Mouse (Mus musculus) hindbrain, embryonic 11.5 days (tissue): Measurements from ENCODE around the gene Rai14. TPM values are rescaled to one million over a fixed set of nuclear protein-coding genes. Genes with fewer than 3 reads are reported as not detected.
A peak's percentile ranks its signal among the peaks of the same experiment; 100 is the strongest.

Experiments used
- ATAC-seq: fragments of 200-750 bp; cut with Nextera tagmentation; 2 replicates; pipeline ENCODE4 v1.8.0; 2017; ENCODE audit warnings: mild to moderate bottlenecking, moderate TSS enrichment, moderate library complexity; ENCODE audit not compliant: low FRiP score
- DNase-seq: peaks from one replicate; pipeline ENCODE4 v3.0.0-alpha.2; 2015; ENCODE audit warnings: low spot score
- H3K27ac ChIP-seq: fragments of 300-500 bp; sonication (generic); 2 replicates; pipeline ENCODE4 v1.5.1; 2014; ENCODE audit warnings: mild to moderate bottlenecking, low read depth, low read length
- H3K27me3 ChIP-seq: fragments of 300-500 bp; sonication (generic); 2 replicates; pipeline ENCODE4 v1.6.1; 2014; ENCODE audit warnings: mild to moderate bottlenecking, low read length, moderate library complexity, mixed read lengths; ENCODE audit not compliant: control insufficient read depth, insufficient read depth
- H3K36me3 ChIP-seq: fragments of 300-500 bp; sonication (generic); 2 replicates; pipeline ENCODE4 v1.6.1; 2014; ENCODE audit warnings: mild to moderate bottlenecking, low read length, moderate library complexity, mixed read lengths; ENCODE audit not compliant: control insufficient read depth, insufficient read depth
- H3K4me1 ChIP-seq: fragments of 300-500 bp; sonication (generic); replicated peaks from 2 replicates; pipeline ENCODE4 v1.6.1; 2014; ENCODE audit warnings: low read length, mixed read lengths; ENCODE audit not compliant: control insufficient read depth, insufficient read depth
- H3K4me2 ChIP-seq: fragments of 300-500 bp; sonication (generic); replicated peaks from 2 replicates; pipeline ENCODE4 v1.6.1; 2014; ENCODE audit warnings: mild to moderate bottlenecking, low read depth, low read length
- H3K4me3 ChIP-seq: fragments of 300-500 bp; sonication (generic); 2 replicates; pipeline ENCODE4 v1.5.1; 2014; ENCODE audit warnings: low read depth, low read length
- H3K9ac ChIP-seq: fragments of 300-500 bp; sonication (generic); 2 replicates; pipeline ENCODE4 v1.6.1; 2014; ENCODE audit warnings: low read depth, low read length
- H3K9me3 ChIP-seq: fragments of 300-500 bp; sonication (generic); 2 replicates; pipeline ENCODE4 v1.6.1; 2016; ENCODE audit warnings: low read length; ENCODE audit not compliant: control insufficient read depth
- WGBS: fragments of 180-500 bp; shearing (Covaris S2); extraction: QIAGEN DNeasy Blood & Tissue Kit; methylation state at CpG from one replicate; pipeline ENCODE4 v1.1.7; 2014; 5-methylcytosine and 5-hydroxymethylcytosine counted together
- polyA plus RNA-seq: library from polyadenylated mRNA; unstranded; fragments of >200 nt; fragmentation: Nextera tagmentation; extraction: Ambion mirVana; gene quantifications from 2 replicates; pipeline ENCODE4 v1.2.1, GENCODE M21; 2014

Rai14 gene
- polyA plus RNA-seq, 1 experiment from 2014 or later, result 93.4 TPM

DNA sequence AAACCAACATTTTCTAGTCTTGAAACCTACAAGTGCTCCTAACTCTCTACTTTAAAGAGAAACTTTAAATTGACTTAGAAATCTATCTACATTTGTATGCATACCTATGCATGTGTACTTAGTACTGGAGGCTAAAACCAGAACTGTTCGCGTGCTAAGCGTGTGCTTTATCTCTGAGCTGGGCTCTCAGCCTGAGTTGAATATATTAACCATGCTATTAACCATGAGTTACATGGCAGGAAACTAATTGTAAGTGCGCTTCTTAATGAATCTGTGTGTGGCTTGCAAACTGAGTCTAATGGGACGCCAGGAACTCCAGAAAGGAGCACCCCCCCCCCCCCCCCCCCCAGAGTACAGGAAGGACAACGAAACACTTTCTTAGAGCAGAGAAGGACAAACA, 119.0 kb downstream of the Rai14 start:
- Histone ChIP-seq H3K9ac (no peak overlapping the region), H3K9me3 (no peaks in the 10 kb centered on the region), H3K27me3 (no peaks in the 10 kb centered on the region), H3K27ac (no peak overlapping the region), H3K4me2 (no peak overlapping the region), H3K4me1 (no peaks in the 10 kb centered on the region; the same call in 1 of the 2 replicates), H3K4me3 (no peak overlapping the region), H3K36me3 (no peaks in the 10 kb centered on the region)
- WGBS, result 93% methylated on average over 6 of the region's 6 CpGs
- ATAC-seq (no peak), DNase-seq (no peak)

DNA sequence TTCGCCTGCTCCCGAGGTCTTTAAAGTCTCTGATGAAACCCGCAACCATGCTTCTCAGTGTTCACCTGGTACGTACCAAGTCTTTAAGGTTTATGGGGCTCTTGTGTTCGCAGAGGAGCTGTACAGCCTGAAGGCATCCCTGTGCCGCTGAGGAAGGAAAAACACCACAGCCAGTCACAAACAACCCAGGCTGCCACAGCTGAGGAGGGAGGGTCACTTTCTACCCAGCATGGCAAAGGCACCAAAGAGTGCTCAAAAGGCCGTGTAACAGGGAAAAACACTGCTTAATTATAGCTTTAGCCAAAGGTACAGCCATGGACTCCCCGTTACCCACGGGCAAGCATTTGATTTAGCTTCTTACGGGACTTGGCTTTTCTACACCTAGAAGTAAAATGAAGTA, 119.5 kb downstream of the Rai14 start:
- Histone ChIP-seq H3K9ac (no peak overlapping the region), H3K36me3 (no peaks in the 10 kb centered on the region), H3K27me3 (no peaks in the 10 kb centered on the region), H3K9me3 (no peaks in the 10 kb centered on the region), H3K27ac (no peak overlapping the region), H3K4me1 (no peaks in the 10 kb centered on the region; the same call in 1 of the 2 replicates), H3K4me2 (no peak overlapping the region), H3K4me3 (no peak overlapping the region)
- DNase-seq (no peak), ATAC-seq (no peak)
- 93% methylated on average over 10 of the region's 10 CpGs for WGBS

DNA sequence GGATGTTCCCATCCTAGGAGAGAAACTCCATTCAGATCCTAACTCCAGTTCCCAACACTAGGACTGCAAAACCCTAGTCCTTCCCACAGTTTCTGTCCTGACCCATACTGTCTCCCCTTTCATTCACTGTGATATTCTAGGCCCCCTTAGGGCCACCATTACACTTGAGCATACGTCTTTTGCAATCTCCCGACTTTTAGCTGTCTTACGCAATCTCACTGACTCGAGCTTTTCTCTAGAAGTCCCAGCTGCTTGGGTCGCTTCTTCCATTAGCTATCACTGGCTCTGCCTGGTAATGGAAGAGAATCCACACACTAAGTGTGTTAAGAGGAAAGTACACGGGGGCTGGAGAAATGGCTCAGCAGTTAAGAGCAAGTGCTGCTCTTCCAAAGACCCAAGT, 121.3 kb downstream of the Rai14 start:
- Histone ChIP-seq H3K27me3 (no peaks in the 10 kb centered on the region), H3K9me3 (no peaks in the 10 kb centered on the region), H3K4me3 (no peak overlapping the region), H3K4me2 (no peak overlapping the region), H3K36me3 (0 out of 2 replicates have a peak, but pooled peaks cover 3% of the 10 kb centered on the region), H3K4me1 (no peaks in the 10 kb centered on the region), H3K9ac (no peak overlapping the region), H3K27ac (no peak overlapping the region)
- no peak for DNase-seq
- 87% methylated on average over 6 of the region's 6 CpGs for WGBS
- no peak for ATAC-seq

DNA sequence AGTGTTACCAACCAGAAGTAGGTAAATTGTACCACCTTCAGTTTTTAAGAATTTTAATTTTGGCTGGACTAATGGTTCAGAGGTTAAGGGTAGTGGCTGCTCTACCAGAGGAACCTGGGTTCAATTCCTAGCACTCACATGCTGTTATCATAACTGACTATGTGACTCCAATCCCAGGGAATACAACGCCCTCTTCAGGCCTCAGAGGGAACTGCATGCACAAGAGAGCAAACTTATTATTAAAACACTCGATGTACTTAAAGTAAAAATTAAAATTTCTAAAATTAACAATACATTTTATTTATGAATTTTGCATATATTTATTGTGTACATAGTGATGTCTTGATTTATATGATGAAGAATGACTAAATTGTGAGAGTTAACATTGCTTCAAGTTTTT, 127.9 kb downstream of the Rai14 start:
- ATAC-seq, result no peak
- 0 out of 2 replicates have a peak, but pooled peaks cover 3% of the 10 kb centered on the region for H3K36me3 ChIP-seq
- no peaks in the 10 kb centered on the region for H3K9me3 ChIP-seq

DNA sequence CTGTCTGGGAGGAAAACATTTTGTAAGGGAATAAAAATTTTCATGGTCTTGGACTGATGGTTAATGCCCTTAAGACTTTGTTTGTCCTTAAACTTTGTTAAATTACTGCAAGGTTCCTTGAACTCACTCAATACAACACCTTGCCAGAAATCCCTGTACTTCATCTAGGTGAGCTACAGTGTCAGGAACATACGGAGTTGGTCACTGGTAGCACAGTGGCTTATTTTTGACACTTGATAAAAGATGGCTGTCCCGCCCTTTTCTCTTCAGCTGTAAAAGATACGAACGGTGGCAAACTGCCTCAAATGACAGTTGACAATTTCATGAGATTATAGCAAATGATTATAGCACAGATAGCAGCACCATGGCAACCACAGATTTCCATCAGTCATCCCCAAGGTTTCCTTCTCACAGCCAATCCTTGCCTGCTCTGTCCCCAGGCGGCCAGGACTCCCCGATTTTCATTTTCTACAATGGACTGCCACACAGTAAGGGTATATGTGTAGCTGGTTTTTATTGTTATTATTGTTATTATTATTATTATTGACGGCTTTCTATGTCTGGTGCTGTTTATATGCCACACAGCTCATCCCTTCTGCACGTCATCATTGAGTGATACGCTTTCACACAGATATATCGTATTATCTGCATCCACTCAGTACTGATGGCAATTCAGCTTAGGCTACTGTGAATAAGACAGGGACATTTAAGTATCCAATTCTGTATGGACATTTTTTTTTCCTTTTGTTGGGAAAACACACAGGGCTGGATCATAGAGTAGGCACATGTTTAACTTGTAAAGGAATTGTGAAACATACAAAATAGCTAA, 129.9 kb downstream of the Rai14 start:
- Histone ChIP-seq H3K9ac (no peak overlapping the region), H3K27ac (no peak overlapping the region), H3K36me3 (0 out of 2 replicates have a peak, but pooled peaks cover 3% of the 10 kb centered on the region), H3K4me2 (no peak overlapping the region), H3K27me3 (no peaks in the 10 kb centered on the region), H3K4me1 (no peaks in the 10 kb centered on the region), H3K4me3 (no peak overlapping the region), H3K9me3 (no peaks in the 10 kb centered on the region)
- ATAC-seq, result 0 out of 2 replicates have a peak, but pooled peaks have one; percentile 57
- no peak for DNase-seq
- WGBS, result 80% methylated on average over 10 of the region's 10 CpGs

More for the DNA sequence above, 127.9 kb downstream of the Rai14 start:
- no peak overlapping the region for H3K4me2 ChIP-seq
- no peak overlapping the region for H3K27ac ChIP-seq
- WGBS, result 86% methylated on average over 2 of the region's 2 CpGs
- no peak overlapping the region for H3K4me3 ChIP-seq
- H3K4me1 ChIP-seq, result no peaks in the 10 kb centered on the region
- no peak overlapping the region for H3K9ac ChIP-seq
- no peaks in the 10 kb centered on the region for H3K27me3 ChIP-seq
- DNase-seq, result no peak

DNA sequence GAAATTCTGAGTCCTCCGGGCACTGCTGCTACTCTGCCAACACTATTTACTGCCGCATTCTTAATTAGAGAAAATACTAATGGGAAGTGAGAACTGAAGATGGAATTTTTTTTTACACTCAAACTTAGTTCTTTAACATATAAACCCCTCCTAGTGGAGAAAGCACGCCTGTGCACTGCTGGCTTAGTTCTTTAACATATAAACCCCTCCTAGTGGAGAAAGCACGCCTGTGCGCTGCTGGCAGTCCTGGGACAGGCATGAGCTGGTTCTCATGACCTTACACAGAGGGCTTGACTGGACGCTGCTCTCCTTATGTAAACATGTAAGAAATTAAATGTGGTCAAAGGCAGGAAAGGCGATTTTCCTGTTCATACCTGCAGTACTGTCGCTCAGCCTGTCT, 131.0 kb downstream of the Rai14 start:
- no peaks in the 10 kb centered on the region for H3K27me3 ChIP-seq
- 56% methylated on average over 8 of the region's 8 CpGs for WGBS
- no peak overlapping the region for H3K9ac ChIP-seq
- ATAC-seq (peak; percentile 71; the same call in 1 of the 2 replicates), DNase-seq (peak; percentile 61)
- H3K9me3 ChIP-seq, result no peaks in the 10 kb centered on the region
- no peaks in the 10 kb centered on the region for H3K36me3 ChIP-seq
- H3K4me2 ChIP-seq, result no peak overlapping the region
- no peaks in the 10 kb centered on the region for H3K4me1 ChIP-seq
- no peak overlapping the region for H3K4me3 ChIP-seq
- no peak overlapping the region for H3K27ac ChIP-seq

DNA sequence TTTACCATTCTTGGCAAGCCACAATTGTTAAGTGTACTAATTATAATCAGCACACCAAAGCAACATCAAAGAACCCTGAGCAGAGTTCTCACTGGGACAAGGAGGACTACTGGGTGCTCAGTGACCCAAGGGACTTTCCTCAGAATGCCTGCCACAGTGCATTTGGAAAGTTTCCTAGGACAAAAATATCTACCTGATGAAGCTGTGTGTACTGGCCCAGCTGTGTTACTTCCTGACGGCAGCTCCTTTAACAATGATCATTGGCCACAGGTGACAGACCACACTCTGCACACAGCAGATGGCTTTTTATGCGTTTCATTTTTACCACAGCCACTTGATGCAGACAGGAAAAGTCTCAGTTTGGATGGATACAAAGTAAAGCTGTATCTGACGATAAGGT, 135.3 kb downstream of the Rai14 start:
- WGBS, result 97% methylated on average over 3 of the region's 3 CpGs
- no peak for DNase-seq
- H3K27me3 ChIP-seq, result no peaks in the 10 kb centered on the region
- H3K27ac ChIP-seq, result no peak overlapping the region
- no peaks in the 10 kb centered on the region for H3K4me1 ChIP-seq
- H3K9me3 ChIP-seq, result no peaks in the 10 kb centered on the region
- no peak overlapping the region for H3K9ac ChIP-seq
- no peak for ATAC-seq
- H3K4me3 ChIP-seq, result no peak overlapping the region
- H3K4me2 ChIP-seq, result no peak overlapping the region
- H3K36me3 ChIP-seq, result peaks cover 12% of the 10 kb centered on the region; the same call in 1 of the 2 replicates

DNA sequence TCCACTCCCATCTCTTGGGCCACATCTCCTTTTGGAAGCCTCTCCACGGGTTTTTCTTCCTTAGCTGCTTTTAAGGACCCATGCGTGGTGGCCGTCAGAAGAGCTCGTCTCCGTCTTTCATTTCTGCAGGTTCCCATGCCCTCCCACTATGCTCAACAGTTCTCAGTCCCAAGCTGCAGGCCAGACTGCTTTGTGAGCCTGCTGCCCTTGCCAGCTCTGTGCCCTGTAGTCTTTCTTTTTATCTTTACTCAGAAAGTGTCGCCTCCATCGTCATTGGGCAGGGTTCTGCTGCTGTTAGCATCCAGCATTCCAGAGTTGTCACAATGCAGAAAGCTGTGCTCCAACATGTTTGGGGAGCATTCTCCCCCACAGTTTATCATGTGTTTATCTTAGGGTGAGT, 147.9 kb downstream of the Rai14 start:
- no peak overlapping the region for H3K9ac ChIP-seq
- no peak overlapping the region for H3K4me3 ChIP-seq
- no peak overlapping the region for H3K4me2 ChIP-seq

DNA sequence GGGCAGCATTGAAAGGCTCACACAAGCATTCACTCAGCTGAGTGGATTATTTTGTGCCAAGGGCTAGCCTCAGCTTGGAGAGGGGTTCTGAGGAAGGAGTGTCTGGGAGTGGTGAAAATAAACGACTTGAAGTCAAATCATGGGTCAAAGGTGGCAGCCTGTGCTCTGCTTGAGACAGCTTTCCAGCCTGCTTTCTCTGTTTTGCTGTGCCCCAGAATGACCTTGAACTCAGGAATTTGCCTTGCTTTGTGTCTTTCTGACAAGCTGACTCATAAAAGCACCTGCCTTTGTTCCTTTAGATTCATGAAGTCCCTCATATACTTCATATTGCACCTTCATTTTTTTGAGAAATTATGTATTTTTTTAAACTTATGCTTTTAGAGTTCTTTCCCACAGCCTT, 150.2 kb downstream of the Rai14 start:
- DNase-seq, result no peak
- Histone ChIP-seq H3K4me2 (no peak overlapping the region), H3K27ac (no peak overlapping the region), H3K9me3 (no peaks in the 10 kb centered on the region), H3K9ac (no peak overlapping the region), H3K27me3 (no peaks in the 10 kb centered on the region), H3K4me3 (no peak overlapping the region), H3K4me1 (no peaks in the 10 kb centered on the region), H3K36me3 (0 out of 2 replicates have a peak, but pooled peaks cover 3% of the 10 kb centered on the region)
- no peak for ATAC-seq
- WGBS, result 57% methylated on average over 1 of the region's 1 CpGs

More for the DNA sequence above, 147.9 kb downstream of the Rai14 start:
- H3K9me3 ChIP-seq, result no peaks in the 10 kb centered on the region
- WGBS, result 87% methylated on average over 7 of the region's 7 CpGs
- no peak overlapping the region for H3K27ac ChIP-seq
- H3K4me1 ChIP-seq, result no peaks in the 10 kb centered on the region
- 0 out of 2 replicates have a peak, but pooled peaks cover 8% of the 10 kb centered on the region for H3K36me3 ChIP-seq
- no peak for DNase-seq
- no peak for ATAC-seq
- no peaks in the 10 kb centered on the region for H3K27me3 ChIP-seq
